Mouse (Mus musculus): ENCODE data around the gene Gsg1.

- TF ChIP-seq CTCF (IDR thresholded peaks at IDR 0.05; ENCODE audit: borderline replicate concordance, insufficient read depth, low read length) (no peak), POLR2A (IDR thresholded peaks at IDR 0.05; ENCODE audit: low read depth, low read length) (no peak)
Observed at GRCm38 (mm10) chr6:135294150-135294549, 40.0 kb upstream of the Gsg1 start.

Data from embryonic fibroblast, embryonic 13.5 days (primary cell).